Mouse (Mus musculus) MEL (cell line): ENCODE measurements around the gene Sec24a. TPM values are rescaled to one million over a fixed set of nuclear protein-coding genes. Genes with fewer than 3 reads are reported as not detected.

Experiments
- DNase-seq: peaks from one replicate; pipeline ENCODE4 v3.0.0; 2011; ENCODE audit warnings: low read depth, low spot score
- H3K27ac ChIP-seq: 2 replicates; pipeline ENCODE4 v1.5.1; 2012; ENCODE audit warnings: low read depth, mild to moderate bottlenecking, control low read depth, low read length, moderate library complexity; ENCODE audit not compliant: control insufficient read depth
- H3K27me3 ChIP-seq, 2 experiments: fragments of 150-350 bp in 1 of 2; sonication (generic) in 1 of 2; 2 replicates each; pipeline ENCODE4 v1.6.1; 2012; ENCODE audit warnings: low read length in 2 of 2, mild to moderate bottlenecking in 2 of 2, improper control_type of control experiment in 1 of 2, moderate library complexity in 1 of 2; ENCODE audit not compliant: insufficient read depth in 2 of 2, control insufficient read depth in 1 of 2
- H3K36me3 ChIP-seq, 2 experiments: 2 replicates each; pipeline ENCODE4 v1.6.1; 2012 to 2014; ENCODE audit warnings: low read length in 2 of 2, improper control_type of control experiment in 1 of 2, inconsistent platforms in 1 of 2, mild to moderate bottlenecking in 1 of 2; ENCODE audit not compliant: insufficient read depth in 2 of 2, control insufficient read depth in 1 of 2
- H3K4me1 ChIP-seq, 2 experiments: fragments of 150-350 bp in 1 of 2; sonication (generic) in 1 of 2; 2 replicates each; pipeline ENCODE4 v1.6.1; 2012; ENCODE audit warnings: low read length in 2 of 2, improper control_type of control experiment in 1 of 2, mild to moderate bottlenecking in 1 of 2; ENCODE audit not compliant: insufficient read depth in 2 of 2, control insufficient read depth in 1 of 2
- H3K4me3 ChIP-seq, 2 experiments: fragments of 150-350 bp in 1 of 2; sonication (generic) in 1 of 2; 2 replicates each; pipeline ENCODE4 v1.5.1; 2012; ENCODE audit warnings: low read depth in 2 of 2, low read length in 2 of 2, mild to moderate bottlenecking in 2 of 2, moderate library complexity in 2 of 2, control low read depth in 1 of 2, improper control_type of control experiment in 1 of 2; ENCODE audit not compliant: control insufficient read depth in 1 of 2, insufficient read depth in 1 of 2
- H3K79me2 ChIP-seq: 2 replicates; pipeline ENCODE4 v1.6.1; 2012; ENCODE audit warnings: mild to moderate bottlenecking, low read length, moderate library complexity; ENCODE audit not compliant: control insufficient read depth, poor library complexity, insufficient read depth
- H3K9ac ChIP-seq: 2 replicates; pipeline ENCODE4 v1.6.1; 2012; ENCODE audit warnings: low read depth, mild to moderate bottlenecking, control low read depth, low read length, moderate library complexity; ENCODE audit not compliant: control insufficient read depth, poor library complexity, severe bottlenecking
- H3K9me3 ChIP-seq: fragments of 150-350 bp; sonication (generic); replicated peaks from 2 replicates; pipeline ENCODE4 v1.6.1; 2012; ENCODE audit warnings: mild to moderate bottlenecking, low read length, improper control_type of control experiment, moderate library complexity; ENCODE audit not compliant: insufficient read depth
- BHLHE40 ChIP-seq: IDR thresholded peaks from 2 replicates; pipeline ENCODE4 v1.6.1; 2012; ENCODE audit warnings: low read depth, mild to moderate bottlenecking, inconsistent platforms, low read length, improper control_type of control experiment, borderline replicate concordance
- CTCF ChIP-seq, 3 experiments: IDR thresholded peaks in 2 of 3; conservative IDR thresholded peaks in 1 of 3; 2 replicates each; pipeline ENCODE4 v1.5.1; 2011 to 2012; ENCODE audit warnings: low read length in 3 of 3, low read depth in 2 of 3, mild to moderate bottlenecking in 2 of 3, improper control_type of control experiment in 1 of 3, inconsistent platforms in 1 of 3, mixed read lengths in 1 of 3, moderate library complexity in 1 of 3; ENCODE audit not compliant: control insufficient read depth in 1 of 3, insufficient read depth in 1 of 3, poor library complexity in 1 of 3, severe bottlenecking in 1 of 3
- E2F4 ChIP-seq: IDR thresholded peaks from 2 replicates; pipeline ENCODE4 v1.6.1; 2011; ENCODE audit warnings: low read depth, low read length, improper control_type of control experiment, borderline replicate concordance
- ELF1 ChIP-seq: IDR thresholded peaks from 2 replicates; pipeline ENCODE4 v1.6.1; 2014; ENCODE audit warnings: low read depth, mild to moderate bottlenecking, inconsistent platforms, low read length, improper control_type of control experiment, moderate library complexity
- EP300 ChIP-seq, 2 experiments: IDR thresholded peaks; 2 replicates each; pipeline ENCODE4 v1.6.1; 2011; ENCODE audit warnings: improper control_type of control experiment in 2 of 2, low read length in 2 of 2, low read depth in 1 of 2, mild to moderate bottlenecking in 1 of 2
- ETS1 ChIP-seq: IDR thresholded peaks from 2 replicates; pipeline ENCODE4 v1.6.1; 2012; ENCODE audit warnings: low read depth, mild to moderate bottlenecking, inconsistent platforms, low read length, improper control_type of control experiment, moderate library complexity
- GABPA ChIP-seq: IDR thresholded peaks from 2 replicates; pipeline ENCODE4 v1.6.1; 2012; ENCODE audit warnings: low read depth, mild to moderate bottlenecking, inconsistent platforms, low read length, improper control_type of control experiment, moderate library complexity
- GATA1 ChIP-seq: IDR thresholded peaks from 2 replicates; pipeline ENCODE4 v1.6.1; 2011; ENCODE audit warnings: low read depth, low read length, improper control_type of control experiment
- JUND ChIP-seq: IDR thresholded peaks from 2 replicates; pipeline ENCODE4 v1.6.1; 2011; ENCODE audit warnings: low read depth, mild to moderate bottlenecking, improper control_type of control experiment, low read length
- MAFK ChIP-seq: IDR thresholded peaks from 2 replicates; pipeline ENCODE4 v1.6.1; 2011; ENCODE audit warnings: low read depth, mild to moderate bottlenecking, low read length, improper control_type of control experiment, borderline replicate concordance
- MAX ChIP-seq: IDR thresholded peaks from 2 replicates; pipeline ENCODE4 v1.6.1; 2011; ENCODE audit warnings: low read length, improper control_type of control experiment
- MXI1 ChIP-seq: IDR thresholded peaks from 2 replicates; pipeline ENCODE4 v1.6.1; 2011; ENCODE audit warnings: mild to moderate bottlenecking, low read depth, low read length, improper control_type of control experiment
- NRF1 ChIP-seq: IDR thresholded peaks from 2 replicates; pipeline ENCODE4 v1.6.1; 2014; ENCODE audit warnings: low read depth, mild to moderate bottlenecking, inconsistent platforms, low read length, improper control_type of control experiment, moderate library complexity; ENCODE audit not compliant: poor library complexity, insufficient read depth, severe bottlenecking
- POLR2A ChIP-seq, 2 experiments: IDR thresholded peaks; 2 replicates each; pipeline ENCODE4 v1.6.1; 2011 to 2012; ENCODE audit warnings: low read length in 2 of 2, mild to moderate bottlenecking in 2 of 2, control low read depth in 1 of 2, improper control_type of control experiment in 1 of 2, low read depth in 1 of 2, moderate library complexity in 1 of 2; ENCODE audit not compliant: control insufficient read depth in 1 of 2, insufficient read depth in 1 of 2, poor library complexity in 1 of 2
- POLR2AphosphoS2 ChIP-seq: IDR thresholded peaks from 2 replicates; pipeline ENCODE4 v1.6.1; 2011; ENCODE audit warnings: low read length, improper control_type of control experiment
- POLR2AphosphoS5 ChIP-seq: IDR thresholded peaks from 2 replicates; pipeline ENCODE4 v1.6.1; 2012; ENCODE audit warnings: low read depth, borderline replicate concordance, mild to moderate bottlenecking, inconsistent platforms, low read length, moderate library complexity, mixed read lengths
- RAD21 ChIP-seq: IDR thresholded peaks from 2 replicates; pipeline ENCODE4 v1.6.1; 2011; ENCODE audit warnings: mild to moderate bottlenecking, low read depth, low read length, improper control_type of control experiment
- SIN3A ChIP-seq: IDR thresholded peaks from 2 replicates; pipeline ENCODE4 v1.6.1; 2012; ENCODE audit warnings: low read length, improper control_type of control experiment, inconsistent platforms
- USF1 ChIP-seq: IDR thresholded peaks from 2 replicates; pipeline ENCODE4 v1.6.1; 2014; ENCODE audit warnings: low read depth, mild to moderate bottlenecking, inconsistent platforms, low read length, improper control_type of control experiment, moderate library complexity
- ZC3H11A ChIP-seq: IDR thresholded peaks from 2 replicates; pipeline ENCODE4 v1.6.1; 2012; ENCODE audit warnings: low read depth, mild to moderate bottlenecking, inconsistent platforms, low read length, improper control_type of control experiment
- ZKSCAN1 ChIP-seq: IDR thresholded peaks from 2 replicates; pipeline ENCODE4 v1.6.1; 2012; ENCODE audit warnings: low read depth, mild to moderate bottlenecking, inconsistent platforms, low read length, improper control_type of control experiment, moderate library complexity
- ZMIZ1 ChIP-seq: IDR thresholded peaks from 2 replicates; pipeline ENCODE4 v1.6.1; 2012; ENCODE audit warnings: low read depth, mild to moderate bottlenecking, inconsistent platforms, low read length, improper control_type of control experiment, moderate library complexity
- polyA plus RNA-seq, 2 experiments: library from polyadenylated mRNA; stranded (reverse) in 1 of 2; unstranded in 1 of 2; fragments of >175 nt in 1 of 2; fragments of >200 nt in 1 of 2; gene quantifications; 2 replicates each; pipeline versions ENCODE4 v1.2.1 to v1.2.4; 2012; ENCODE audit warnings: low replicate concordance in 2 of 2, low read depth in 1 of 2; ENCODE audit not compliant: insufficient read length in 2 of 2, insufficient read depth in 1 of 2, missing spikeins in 1 of 2
- total RNA-seq: library from RNA; depleted of rRNA; stranded (reverse); fragments of 300-350 nt; gene quantifications from 2 replicates; pipeline ENCODE4 v1.2.3, GENCODE M21; 2012

The Sec24a gene
- total and polyA plus RNA-seq, 3 experiments, result 5.3 to 38.2 (median 14.1) TPM

DNA sequence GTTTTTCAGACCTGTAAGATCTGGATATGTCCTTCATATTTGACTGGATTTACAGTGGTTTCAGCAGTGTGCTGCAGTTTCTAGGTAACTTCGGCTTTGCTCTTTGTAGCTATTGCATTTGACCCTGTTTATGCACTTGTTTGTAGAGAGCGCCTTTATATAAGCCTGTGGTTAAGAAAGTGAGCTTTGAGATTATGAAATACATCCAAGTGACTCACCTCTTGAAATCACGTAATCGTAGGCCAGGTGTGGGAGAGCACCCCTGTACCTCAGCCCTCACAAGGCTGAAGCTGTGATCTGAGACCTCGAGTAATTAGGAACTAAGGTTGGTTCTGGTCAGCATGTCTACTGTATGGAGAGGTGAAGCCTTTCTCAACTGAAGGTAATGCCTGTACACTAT is 14.0 kb upstream of the Sec24a start:
- Histone ChIP-seq H3K4me3 (no peak overlapping the region), H3K79me2 (peaks cover 16% of the 10 kb centered on the region), H3K27me3 (no peaks in the 10 kb centered on the region), H3K9ac (no peak overlapping the region), H3K9me3 (no peaks in the 10 kb centered on the region), H3K27ac (no peak overlapping the region), H3K36me3 (peaks cover 0 to 22% of the 10 kb centered on the region in 2 experiments; a peak in 3 of 4 replicates), H3K4me1 (no peaks in the 10 kb centered on the region; a peak in 1 of 4 replicates)
- no peak for DNase-seq
- TF ChIP-seq RAD21, result no peak
- TF ChIP-seq ELF1, result no peak
- TF ChIP-seq GATA1, result no peak
- TF ChIP-seq BHLHE40, result no peak
- TF ChIP-seq JUND, result no peak
- no peak for TF ChIP-seq ZMIZ1
- no peak for TF ChIP-seq NRF1
- no peak for TF ChIP-seq SIN3A
- no peak for TF ChIP-seq EP300 (IDR thresholded peaks at IDR 0.05; ENCODE audit: low read depth in 1 of 2, low read length in 2 of 2)
- TF ChIP-seq ETS1, result no peak
- no peak for TF ChIP-seq POLR2AphosphoS5
- no peak for TF ChIP-seq GABPA
- no peak for TF ChIP-seq ZKSCAN1
- no peak for TF ChIP-seq MXI1

GRCm38 (mm10) chr11:51775507-51775906 is 12.1 kb upstream of the Sec24a start:
- no peak overlapping the region for H3K9ac ChIP-seq
- no peaks in the 10 kb centered on the region for H3K27me3 ChIP-seq
- H3K4me3 ChIP-seq, result no peak overlapping the region
- no peak for TF ChIP-seq POLR2AphosphoS2
- no peak for TF ChIP-seq CTCF (IDR thresholded peaks at IDR 0.05 in 2 of 3, conservative IDR thresholded peaks at IDR 0.05 in 1 of 3; ENCODE audit: control insufficient read depth in 1 of 3, insufficient read depth in 1 of 3, low read depth in 2 of 3, low read length in 3 of 3, poor library complexity in 1 of 3, severe bottlenecking in 1 of 3)
- no peak for TF ChIP-seq NRF1
- TF ChIP-seq GATA1, result no peak
- TF ChIP-seq USF1, result no peak
- no peak for TF ChIP-seq JUND
- TF ChIP-seq E2F4, result no peak
- TF ChIP-seq ZC3H11A, result no peak
- no peak for TF ChIP-seq POLR2AphosphoS5
- TF ChIP-seq MAX, result no peak
- TF ChIP-seq MAFK, result no peak
- TF ChIP-seq ZMIZ1, result no peak
- TF ChIP-seq POLR2A (IDR thresholded peaks at IDR 0.05; ENCODE audit: control insufficient read depth in 1 of 2, insufficient read depth in 1 of 2, low read depth in 1 of 2, low read length in 2 of 2, poor library complexity in 1 of 2), result no peak
- H3K27ac ChIP-seq, result no peak overlapping the region
- peaks cover 33% of the 10 kb centered on the region for H3K79me2 ChIP-seq
- H3K36me3 ChIP-seq, result peaks cover 0 to 23% of the 10 kb centered on the region in 2 experiments; a peak in 3 of 4 replicates
- H3K9me3 ChIP-seq, result no peaks in the 10 kb centered on the region
- no peaks in the 10 kb centered on the region; a peak in 1 of 4 replicates for H3K4me1 ChIP-seq
- DNase-seq, result no peak
